Mouse (Mus musculus) liver, embryonic 16.5 days (tissue): ENCODE data around the gene Ubac2. TPM values are rescaled to one million over a fixed set of nuclear protein-coding genes. Genes with fewer than 3 reads are reported as not detected.

Source experiments
- ATAC-seq: fragments of 200-750 bp; cut with Nextera tagmentation; 2 replicates; pipeline ENCODE4 v1.8.0; 2017; ENCODE audit warnings: low read depth, mild to moderate bottlenecking, moderate number of reproducible peaks, moderate library complexity
- H3K27ac ChIP-seq: fragments of 300-500 bp; sonication (generic); 2 replicates; pipeline ENCODE4 v1.5.1; 2014; ENCODE audit warnings: mild to moderate bottlenecking, low read length
- H3K27me3 ChIP-seq: fragments of 300-500 bp; sonication (generic); 2 replicates; pipeline ENCODE4 v1.6.1; 2014; ENCODE audit warnings: low read depth, low read length, mixed read lengths; ENCODE audit not compliant: control insufficient read depth, insufficient read depth
- H3K36me3 ChIP-seq: fragments of 300-500 bp; sonication (generic); 2 replicates; pipeline ENCODE4 v1.6.1; 2014; ENCODE audit warnings: mild to moderate bottlenecking; ENCODE audit not compliant: control insufficient read depth, insufficient read depth
- H3K4me1 ChIP-seq: fragments of 300-500 bp; sonication (generic); 2 replicates; pipeline ENCODE4 v1.6.1; 2014; ENCODE audit warnings: low read depth, low read length, mixed read lengths; ENCODE audit not compliant: control insufficient read depth
- H3K4me2 ChIP-seq: fragments of 300-500 bp; sonication (generic); 2 replicates; pipeline ENCODE4 v1.6.1; 2014; ENCODE audit warnings: low read depth, low read length, mixed read lengths
- H3K4me3 ChIP-seq: fragments of 300-500 bp; sonication (generic); 2 replicates; pipeline ENCODE4 v1.5.1; 2014; ENCODE audit warnings: low read depth, mild to moderate bottlenecking, low read length
- H3K9ac ChIP-seq: fragments of 300-500 bp; sonication (generic); 2 replicates; pipeline ENCODE4 v1.6.1; 2014; ENCODE audit warnings: low read depth, low read length
- H3K9me3 ChIP-seq: fragments of 300-500 bp; sonication (generic); replicated peaks from 2 replicates; pipeline ENCODE4 v1.6.1; 2016; ENCODE audit warnings: low read length; ENCODE audit not compliant: control insufficient read depth
- WGBS: fragments of 180-500 bp; shearing (Covaris S2); extraction: QIAGEN DNeasy Blood & Tissue Kit; methylation state at CpG from one replicate; pipeline ENCODE4 v1.1.7; 2014; ENCODE audit not compliant: insufficient replicate concordance; 5-methylcytosine and 5-hydroxymethylcytosine counted together
- polyA plus RNA-seq: library from polyadenylated mRNA; unstranded; fragments of >200 nt; fragmentation: Nextera tagmentation; extraction: Ambion mirVana; gene quantifications from 2 replicates; pipeline ENCODE4 v1.2.1, GENCODE M21; 2015

Gene Ubac2
- polyA plus RNA-seq, 1 experiment from 2014 or later, result 22.1 TPM

GRCm38 (mm10) chr14:122000346-122001105 is 122.1 kb downstream of the Ubac2 start:
- H3K9me3 ChIP-seq, result no peaks in the 10 kb centered on the region
- no peaks in the 10 kb centered on the region for H3K27me3 ChIP-seq
- WGBS, result 81% methylated on average over 17 of the region's 17 CpGs
- H3K9ac ChIP-seq, result no peak overlapping the region
- no peak overlapping the region for H3K27ac ChIP-seq
- no peak overlapping the region for H3K4me3 ChIP-seq
- peaks cover 6% of the 10 kb centered on the region; the same call in 1 of the 2 replicates for H3K4me1 ChIP-seq
- ATAC-seq, result no peak
- H3K36me3 ChIP-seq, result no peaks in the 10 kb centered on the region
- H3K4me2 ChIP-seq, result no peak overlapping the region

- no peak overlapping the region for H3K4me3 ChIP-seq
- ATAC-seq, result no peak
- H3K9ac ChIP-seq, result no peak overlapping the region
- H3K36me3 ChIP-seq, result no peaks in the 10 kb centered on the region
- no peak overlapping the region for H3K27ac ChIP-seq
- no peak overlapping the region for H3K4me2 ChIP-seq
- WGBS, result 62% methylated on average over 7 of the region's 7 CpGs
- H3K9me3 ChIP-seq, result no peaks in the 10 kb centered on the region
- no peaks in the 10 kb centered on the region for H3K27me3 ChIP-seq
- H3K4me1 ChIP-seq, result peaks cover 6% of the 10 kb centered on the region; the same call in 1 of the 2 replicates
Measured at GRCm38 (mm10) chr14:122002224-122002623, 123.8 kb downstream of the Ubac2 start.

- peak; percentile 58; the same call in 1 of the 2 replicates for ATAC-seq
- Histone ChIP-seq H3K9ac (no peak overlapping the region), H3K27ac (no peak overlapping the region)
Measured at GRCm38 (mm10) chr14:122003812-122004211, 125.4 kb downstream of the Ubac2 start.

GRCm38 (mm10) chr14:122008261-122008660 is 129.8 kb downstream of the Ubac2 start:
- no peaks in the 10 kb centered on the region for H3K27me3 ChIP-seq
- H3K9ac ChIP-seq, result no peak overlapping the region
- no peaks in the 10 kb centered on the region for H3K9me3 ChIP-seq
- no peak overlapping the region for H3K27ac ChIP-seq
- no peak overlapping the region for H3K4me2 ChIP-seq
- no peak for ATAC-seq
- H3K4me3 ChIP-seq, result no peak overlapping the region
- 67% methylated on average over 4 of the region's 4 CpGs for WGBS
- no peaks in the 10 kb centered on the region; the same call in 1 of the 2 replicates for H3K36me3 ChIP-seq
- H3K4me1 ChIP-seq, result peaks cover 17% of the 10 kb centered on the region

More at GRCm38 (mm10) chr14:122003812-122004211, 125.4 kb downstream of the Ubac2 start:
- H3K9me3 ChIP-seq, result no peaks in the 10 kb centered on the region
- peaks cover 6% of the 10 kb centered on the region; the same call in 1 of the 2 replicates for H3K4me1 ChIP-seq
- H3K4me2 ChIP-seq, result no peak overlapping the region
- H3K27me3 ChIP-seq, result no peaks in the 10 kb centered on the region
- no peak overlapping the region for H3K4me3 ChIP-seq
- H3K36me3 ChIP-seq, result no peaks in the 10 kb centered on the region

GRCm38 (mm10) chr14:122009502-122009901 is 131.1 kb downstream of the Ubac2 start:
- WGBS, result 50% methylated on average over 13 of the region's 13 CpGs
- Histone ChIP-seq H3K9me3 (no peaks in the 10 kb centered on the region), H3K27me3 (no peaks in the 10 kb centered on the region), H3K9ac (no peak overlapping the region), H3K27ac (no peak overlapping the region), H3K4me3 (no peak overlapping the region), H3K4me2 (no peak overlapping the region), H3K36me3 (no peaks in the 10 kb centered on the region; the same call in 1 of the 2 replicates), H3K4me1 (peaks cover 11% of the 10 kb centered on the region)
- ATAC-seq, result peak; percentile 25; the same call in 1 of the 2 replicates

DNA sequence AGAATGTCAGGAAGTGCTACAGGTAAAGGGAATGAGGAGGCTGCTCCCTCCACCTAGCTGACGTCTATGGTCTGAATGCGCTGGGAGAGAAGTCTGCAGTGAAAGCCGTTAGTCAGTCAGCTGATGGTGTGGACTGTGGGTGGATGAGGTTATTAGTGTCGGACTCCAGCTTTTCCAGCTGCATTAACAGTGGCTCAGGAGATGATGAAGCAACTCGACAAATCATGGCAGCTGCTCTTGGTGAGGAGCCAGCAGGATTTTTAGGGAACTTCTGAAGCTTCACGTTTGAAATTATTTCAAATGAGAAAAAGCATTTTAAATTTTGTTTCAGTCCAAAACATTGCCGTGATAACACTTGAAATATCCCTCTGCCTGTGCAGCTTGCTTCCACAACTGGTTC is 131.9 kb downstream of the Ubac2 start:
- 68% methylated on average over 7 of the region's 7 CpGs for WGBS
- H3K9me3 ChIP-seq, result no peaks in the 10 kb centered on the region
- no peak overlapping the region for H3K4me3 ChIP-seq
- peaks cover 11% of the 10 kb centered on the region for H3K4me1 ChIP-seq
- H3K4me2 ChIP-seq, result no peak overlapping the region
- ATAC-seq, result no peak
- no peak overlapping the region for H3K27ac ChIP-seq
- H3K36me3 ChIP-seq, result no peaks in the 10 kb centered on the region; the same call in 1 of the 2 replicates
- H3K9ac ChIP-seq, result no peak overlapping the region
- no peaks in the 10 kb centered on the region for H3K27me3 ChIP-seq

- no peak overlapping the region for H3K9ac ChIP-seq
- H3K4me2 ChIP-seq, result no peak overlapping the region
- H3K4me3 ChIP-seq, result no peak overlapping the region
- H3K27me3 ChIP-seq, result no peaks in the 10 kb centered on the region
- WGBS, result 70% methylated on average over 8 of the region's 8 CpGs
- H3K4me1 ChIP-seq, result peaks cover 11% of the 10 kb centered on the region
- H3K9me3 ChIP-seq, result no peaks in the 10 kb centered on the region
- H3K27ac ChIP-seq, result no peak overlapping the region
- ATAC-seq, result no peak
- no peaks in the 10 kb centered on the region; the same call in 1 of the 2 replicates for H3K36me3 ChIP-seq
Measured at GRCm38 (mm10) chr14:122011768-122012167, 133.3 kb downstream of the Ubac2 start.

DNA sequence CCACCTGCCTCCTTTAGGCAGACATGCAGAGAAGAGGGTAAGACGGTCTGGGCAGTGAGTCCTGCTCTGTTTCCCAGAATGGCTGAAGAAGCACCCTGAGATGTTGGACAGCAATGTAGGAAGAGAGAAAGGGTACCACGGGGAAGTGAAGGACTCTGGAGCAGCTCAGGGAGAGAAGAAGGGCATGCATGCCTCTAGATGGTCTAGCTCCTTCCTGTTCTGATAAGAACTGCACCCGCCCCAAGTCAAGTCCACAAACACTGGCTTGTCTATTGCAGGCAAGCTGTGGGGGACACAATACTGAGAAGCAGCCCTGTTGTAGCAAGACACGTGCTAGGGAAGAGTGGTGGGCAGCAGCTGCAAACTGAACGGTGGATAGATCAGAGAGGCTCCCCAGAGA is 133.8 kb downstream of the Ubac2 start:
- WGBS, result 23% methylated on average over 5 of the region's 5 CpGs
- no peak overlapping the region for H3K27ac ChIP-seq
- H3K4me2 ChIP-seq, result no peak overlapping the region
- H3K9me3 ChIP-seq, result no peaks in the 10 kb centered on the region
- H3K4me1 ChIP-seq, result peaks cover 11% of the 10 kb centered on the region
- H3K36me3 ChIP-seq, result no peaks in the 10 kb centered on the region; the same call in 1 of the 2 replicates
- H3K4me3 ChIP-seq, result no peak overlapping the region
- no peaks in the 10 kb centered on the region for H3K27me3 ChIP-seq
- H3K9ac ChIP-seq, result no peak overlapping the region
- no peak; the same call in 1 of the 2 replicates for ATAC-seq

GRCm38 (mm10) chr14:122012814-122013213 is 134.4 kb downstream of the Ubac2 start:
- H3K9ac ChIP-seq, result no peak overlapping the region
- H3K4me3 ChIP-seq, result no peak overlapping the region
- 34% methylated on average over 13 of the region's 13 CpGs for WGBS
- no peaks in the 10 kb centered on the region; the same call in 1 of the 2 replicates for H3K36me3 ChIP-seq
- ATAC-seq, result no peak
- peak overlapping the region; percentile 15; the same call in 1 of the 2 replicates for H3K27ac ChIP-seq
- H3K4me2 ChIP-seq, result no peak overlapping the region
- no peaks in the 10 kb centered on the region for H3K9me3 ChIP-seq
- no peaks in the 10 kb centered on the region for H3K27me3 ChIP-seq
- peaks cover 11% of the 10 kb centered on the region for H3K4me1 ChIP-seq
